Mouse (Mus musculus) liver, adult (tissue): Measurements from ENCODE around the gene P3h3.

Source experiments
- GATA4 ChIP-seq: IDR thresholded peaks from 2 replicates; pipeline ENCODE4 v1.6.1; 2014; ENCODE audit warnings: mild to moderate bottlenecking, low read length; ENCODE audit not compliant: insufficient replicate concordance

The P3h3 gene

GRCm38 (mm10) chr6:124856916-124857839, at the start of gene P3h3:
TSS of gene P3h3 (minus strand) at chr6:124857752.
- TF ChIP-seq GATA4 = no peak

GRCm38 (mm10) chr6:124904991-124905860, 47.7 kb upstream of the P3h3 start:
- TF ChIP-seq GATA4 = no peak

GRCm38 (mm10) chr6:124904161-124904981, 46.8 kb upstream of the P3h3 start:
- TF ChIP-seq GATA4 = no peak

GRCm38 (mm10) chr6:124903580-124904151, 46.1 kb upstream of the P3h3 start:
- peak; percentile 63; the same call in 1 of the 2 replicates for TF ChIP-seq GATA4

GRCm38 (mm10) chr6:124901851-124902250, 44.3 kb upstream of the P3h3 start:
- no peak for TF ChIP-seq GATA4

GRCm38 (mm10) chr6:124900801-124901480, 43.4 kb upstream of the P3h3 start:
- TF ChIP-seq GATA4 = no peak

GRCm38 (mm10) chr6:124900056-124900800, 42.7 kb upstream of the P3h3 start:
- TF ChIP-seq GATA4 = no peak

GRCm38 (mm10) chr6:124898359-124898758, 40.8 kb upstream of the P3h3 start:
- TF ChIP-seq GATA4 = no peak

GRCm38 (mm10) chr6:124890997-124891396, 33.4 kb upstream of the P3h3 start:
- TF ChIP-seq GATA4 = no peak

- TF ChIP-seq GATA4 = no peak
These were observed 31.1 kb upstream of the P3h3 start for GRCm38 (mm10) chr6:124888555-124889125.

GRCm38 (mm10) chr6:124887986-124888385, 30.4 kb upstream of the P3h3 start, which contains the start of gene Cd4:
TSS of gene Cd4 (minus strand) at chr6:124888221.
- no peak for TF ChIP-seq GATA4

- no peak for TF ChIP-seq GATA4
These were observed 28.4 kb upstream of the P3h3 start for GRCm38 (mm10) chr6:124885956-124886381.

- TF ChIP-seq GATA4 = no peak
These were observed 27.4 kb upstream of the P3h3 start for GRCm38 (mm10) chr6:124884714-124885500.
